Mouse (Mus musculus): ENCODE measurements at regions not wholly inside any gene's neighbourhood (a gene's known extent, or its start where the extent isn't known, plus 50 kb on each side); places are given as distances from the start of the nearest gene placed in this dataset.

- no peak for TF ChIP-seq POLR2A (IDR thresholded peaks at IDR 0.05; ENCODE audit: borderline replicate concordance, insufficient read depth, low read length)
- no peak for TF ChIP-seq CTCF (IDR thresholded peaks at IDR 0.05; ENCODE audit: borderline replicate concordance, insufficient read depth, low read depth, low read length)
Measured at GRCm38 (mm10) chr9:120861788-120862345, 67.1 kb upstream of the Ctnnb1 start.

Data from cerebellum, adult 2 months (tissue).